Mouse (Mus musculus) spleen, postnatal 14 days (tissue): Measurements from ENCODE around the gene H2-DMb2.

Experiments used
- DNase-seq, 2 experiments: peaks; one replicate each; pipeline ENCODE4 v3.0.0; 2021 to 2022; ENCODE audit warnings: low spot score in 2 of 2

H2-DMb2 gene

GRCm38 (mm10) chr17:34179913-34180859 lies 37.1 kb downstream of the H2-DMb2 start:
- no peak for DNase-seq

GRCm38 (mm10) chr17:34183564-34184219 lies 40.6 kb downstream of the H2-DMb2 start:
- no peak for DNase-seq

- no peak for DNase-seq
Observed at GRCm38 (mm10) chr17:34185526-34185925, 42.4 kb downstream of the H2-DMb2 start.

GRCm38 (mm10) chr17:34186885-34187260 lies 43.8 kb downstream of the H2-DMb2 start:
- DNase-seq, result no peak

GRCm38 (mm10) chr17:34187261-34187916 lies 44.3 kb downstream of the H2-DMb2 start, which contains the start of the genes Tap1 and Psmb9:
Gene Tap1, plus strand, starts transcription at chr17:34187553.
Gene Psmb9, minus strand, starts transcription at chr17:34187764.
- peak; percentile 96 to 98 for DNase-seq

- no peak for DNase-seq
Observed at GRCm38 (mm10) chr17:34188010-34188409, 44.9 kb downstream of the H2-DMb2 start.

- no peak for DNase-seq
Observed at GRCm38 (mm10) chr17:34188986-34189385, 45.9 kb downstream of the H2-DMb2 start.

GRCm38 (mm10) chr17:34192852-34193251 lies 49.7 kb downstream of the H2-DMb2 start:
- no peak for DNase-seq

GRCm38 (mm10) chr17:34193468-34193867 lies 50.4 kb downstream of the H2-DMb2 start:
- no peak for DNase-seq

- no peak for DNase-seq
Observed at GRCm38 (mm10) chr17:34194723-34195122, 51.6 kb downstream of the H2-DMb2 start.

GRCm38 (mm10) chr17:34196491-34196890 lies 53.4 kb downstream of the H2-DMb2 start:
- peak; percentile 47 to 60 for DNase-seq

GRCm38 (mm10) chr17:34196941-34197894 lies 54.1 kb downstream of the H2-DMb2 start, which contains the start of gene Psmb8:
Gene Psmb8, plus strand, starts transcription at chr17:34197721.
- peak; percentile 67 to 82 for DNase-seq

- DNase-seq, result peak; percentile 40 to 66
Observed at GRCm38 (mm10) chr17:34197904-34198520, 54.9 kb downstream of the H2-DMb2 start.

- DNase-seq, result no peak
Observed at GRCm38 (mm10) chr17:34198521-34198912, 55.4 kb downstream of the H2-DMb2 start.

GRCm38 (mm10) chr17:34199050-34199619 lies 56.0 kb downstream of the H2-DMb2 start:
- no peak for DNase-seq

- no peak for DNase-seq
Observed at GRCm38 (mm10) chr17:34200047-34200446, 56.9 kb downstream of the H2-DMb2 start.

- no peak for DNase-seq
Observed at GRCm38 (mm10) chr17:34200772-34201505, 57.8 kb downstream of the H2-DMb2 start.
